Mouse (Mus musculus) gastrocnemius, postnatal 25 days (tissue): ENCODE results near the gene Phgdh. TPM values are rescaled to one million over a fixed set of nuclear protein-coding genes. Genes with fewer than 3 reads are reported as not detected.

Source experiments
- DNase-seq: peaks from one replicate; pipeline ENCODE4 v3.0.0; 2022
- long read RNA-seq, 2 experiments: library from polyadenylated mRNA; stranded (forward); transcript quantifications; one replicate each; pipeline ENCODE4 v2.0.0; 2021
- total RNA-seq, 2 experiments: library from RNA; stranded (reverse); gene quantifications; 1 replicate in 1 of 2; 2 replicates in 1 of 2; pipeline ENCODE4 v1.2.3; 2021

Gene Phgdh
- total RNA-seq = 1 to 10 TPM; 2.5 to 7.2 TPM
- long read RNA-seq, experiment 1, partial matches to known transcripts = 1 of 3 reads
- long read RNA-seq, experiment 1, other reads (novel, unspliced or antisense) = 0 of 3 reads
- long read RNA-seq, experiment 2, partial matches to known transcripts = 0 of 3 reads
- long read RNA-seq, experiment 2, other reads (novel, unspliced or antisense) = 0 of 3 reads

DNA sequence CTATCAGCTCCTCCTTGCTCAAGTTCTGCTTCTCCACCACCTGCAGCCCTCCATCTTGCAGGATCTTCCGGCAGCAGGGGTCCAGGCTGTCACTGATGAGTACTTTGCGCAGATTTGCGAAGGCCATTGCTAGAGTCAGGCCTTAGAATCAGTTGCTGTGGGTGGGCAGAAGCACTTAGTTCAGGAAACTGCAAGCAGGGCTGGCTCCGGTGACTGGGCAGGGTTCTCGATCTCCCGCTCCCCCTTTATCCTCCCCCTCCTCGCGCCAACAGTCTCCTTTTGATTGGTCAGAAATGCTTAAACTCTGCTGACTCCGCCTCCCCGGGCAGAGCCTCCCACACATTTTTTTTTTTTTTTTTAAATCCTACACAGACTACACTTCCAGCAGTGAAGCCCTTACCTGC is at the start of gene Phgdh:
Phgdh (minus strand) TSS at position 285 of the 404 bp plus-strand sequence.
- peak; percentile 72 for DNase-seq

GRCm38 (mm10) chr3:98389305-98389704 is 49.5 kb upstream of the Phgdh start:
- no peak for DNase-seq

- DNase-seq = no peak
Observed at GRCm38 (mm10) chr3:98387756-98388155, 48.0 kb upstream of the Phgdh start.

DNA sequence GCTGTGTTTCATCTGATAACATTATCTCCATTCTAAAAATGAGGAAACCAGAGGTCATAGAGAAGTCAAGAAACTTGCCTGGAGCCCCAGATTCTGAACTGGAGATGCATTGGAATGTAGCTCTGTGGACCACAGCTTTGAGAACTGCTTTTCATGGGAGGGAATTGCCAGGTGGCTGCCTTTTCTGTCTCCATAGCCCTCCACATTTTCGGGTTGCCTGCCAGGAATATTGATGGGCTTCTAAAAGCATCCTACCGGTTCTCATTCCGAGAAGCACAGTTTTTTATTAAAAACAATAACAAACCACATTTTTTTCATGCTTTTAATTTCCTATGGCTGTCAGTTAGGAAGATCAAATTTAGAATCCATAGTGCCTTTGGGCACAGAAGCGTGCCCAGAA is 47.3 kb upstream of the Phgdh start:
- no peak for DNase-seq

- DNase-seq = no peak
Observed at GRCm38 (mm10) chr3:98383024-98383790, 43.4 kb upstream of the Phgdh start.

DNA sequence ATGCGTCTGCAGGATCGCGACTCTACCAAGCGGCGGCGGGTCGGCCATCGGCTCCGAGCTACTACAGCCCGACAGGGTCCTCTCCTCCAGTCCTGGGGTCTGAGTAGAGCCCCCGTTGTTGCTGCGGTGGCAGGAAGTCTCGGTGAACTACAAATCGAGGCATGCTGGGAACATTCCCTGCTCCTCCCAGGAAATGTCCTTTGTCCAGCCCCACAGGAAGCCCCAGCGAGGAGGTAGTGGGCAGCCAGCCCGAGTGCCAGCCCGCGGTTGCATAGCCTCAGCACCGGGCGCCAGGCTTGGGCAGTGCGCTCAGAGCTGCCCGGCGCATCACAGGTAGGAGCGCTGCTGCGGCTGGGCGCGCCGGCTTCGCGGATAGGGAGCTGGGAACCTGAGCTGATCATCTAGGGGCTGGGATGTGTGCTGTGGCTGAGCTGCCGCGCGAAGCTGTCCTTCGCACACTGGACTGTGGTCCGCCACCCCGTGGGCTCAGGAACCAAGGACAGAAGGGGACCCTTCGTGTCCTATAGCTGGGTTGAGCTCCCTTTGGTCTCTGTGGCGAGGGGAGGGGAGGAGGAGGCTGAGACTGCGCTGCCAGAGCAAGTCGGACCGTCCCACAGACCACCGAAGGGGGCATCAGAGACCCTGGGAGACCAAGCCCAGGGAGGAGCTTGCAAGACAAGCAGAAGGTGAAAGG is 42.6 kb upstream of the Phgdh start, which contains the start of gene Zfp697:
Zfp697 (plus strand) TSS at position 216 of the 694 bp plus-strand sequence.
- DNase-seq = peak; percentile 63

GRCm38 (mm10) chr3:98381677-98382245 is 42.0 kb upstream of the Phgdh start:
- no peak for DNase-seq

GRCm38 (mm10) chr3:98379236-98379635 is 39.4 kb upstream of the Phgdh start:
- no peak for DNase-seq

DNA sequence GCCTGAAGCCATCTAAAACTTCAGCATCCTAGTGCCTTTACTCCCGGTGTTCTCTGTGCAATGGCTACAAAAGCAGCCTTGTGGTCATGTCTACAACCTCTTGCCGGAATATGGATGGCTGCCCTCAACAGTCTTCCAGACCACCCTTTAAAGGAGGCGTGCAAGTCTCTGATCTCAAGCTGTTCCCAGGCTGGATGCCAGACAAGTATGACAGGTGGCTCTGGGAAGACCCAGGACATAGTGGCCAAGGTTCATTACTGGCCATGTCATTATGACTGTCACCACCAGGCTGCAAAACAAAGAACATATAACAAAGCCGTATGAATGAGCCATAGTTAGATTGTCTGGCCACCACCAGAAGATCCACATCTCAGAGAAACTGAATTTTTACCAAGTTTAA is 38.5 kb upstream of the Phgdh start:
- DNase-seq = no peak

DNA sequence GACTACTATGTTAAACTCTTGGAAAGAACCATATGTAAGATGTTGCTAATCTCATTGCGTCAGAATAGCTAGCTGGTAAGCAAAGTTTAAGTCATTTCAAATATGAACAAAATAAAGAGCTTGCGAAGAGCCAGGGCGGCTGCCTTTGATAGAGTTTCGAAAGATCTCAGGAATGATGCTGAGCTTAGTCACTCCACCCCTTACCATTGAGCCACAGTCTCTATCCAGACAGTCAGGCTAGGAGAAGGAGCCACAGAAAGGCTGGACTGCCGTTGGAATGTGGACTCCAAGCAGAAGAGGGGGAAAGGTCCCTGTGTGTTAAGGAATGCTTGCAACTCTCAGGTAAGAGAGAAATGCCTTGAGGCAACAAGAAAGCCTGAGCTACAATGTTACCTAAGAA is 35.2 kb upstream of the Phgdh start:
- no peak for DNase-seq

DNA sequence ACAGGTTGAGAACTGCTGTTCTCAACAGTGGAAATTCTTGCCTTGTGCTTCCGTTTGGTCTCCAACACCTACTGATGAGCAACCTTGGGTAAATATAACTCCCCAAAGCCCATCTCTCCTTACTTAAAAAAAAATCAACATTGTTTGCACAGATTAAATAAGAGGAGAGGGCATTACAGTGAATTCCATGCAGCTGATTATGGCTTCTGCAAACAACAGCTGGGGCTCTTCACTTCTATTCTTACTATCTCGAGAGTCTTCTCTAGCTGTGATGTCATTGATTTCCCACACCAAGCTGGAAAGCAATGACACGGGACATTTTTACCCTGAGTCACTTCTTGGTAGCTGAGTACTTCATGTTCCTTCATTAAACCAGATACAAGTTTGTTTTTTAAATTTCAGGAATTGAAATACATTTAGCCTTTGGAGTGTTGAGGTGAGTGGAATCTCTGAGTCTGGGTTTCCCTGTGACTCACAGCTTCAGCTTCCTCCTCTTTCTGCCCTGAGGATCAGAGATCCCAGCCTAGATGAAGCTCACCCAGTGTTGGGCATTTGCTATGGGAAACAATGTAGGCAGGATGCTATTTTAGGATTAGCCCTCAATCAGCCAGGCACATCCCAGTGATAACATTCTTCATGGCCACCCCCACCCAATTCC is 34.4 kb upstream of the Phgdh start:
- DNase-seq = no peak

DNA sequence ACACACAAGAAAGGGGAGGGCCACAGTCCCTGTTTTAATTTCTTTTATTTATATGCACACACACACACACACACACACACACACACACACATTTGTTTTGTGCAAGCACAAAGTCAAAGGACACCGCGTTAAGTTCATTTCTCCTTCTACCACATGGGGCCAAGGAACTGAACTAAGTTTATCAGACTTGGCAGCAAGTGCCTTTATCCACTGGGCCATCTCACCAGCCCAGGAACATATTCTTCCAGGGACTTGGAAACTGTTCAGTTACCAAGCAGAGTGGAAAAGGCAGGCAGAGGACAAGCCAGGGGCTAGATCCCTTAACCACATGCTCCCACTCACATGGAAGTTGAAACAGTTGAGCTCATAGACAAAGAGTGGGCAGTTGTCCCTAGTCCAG is 29.0 kb upstream of the Phgdh start:
- DNase-seq = no peak

- no peak for DNase-seq
Observed at GRCm38 (mm10) chr3:98368283-98368682, 28.5 kb upstream of the Phgdh start.

DNA sequence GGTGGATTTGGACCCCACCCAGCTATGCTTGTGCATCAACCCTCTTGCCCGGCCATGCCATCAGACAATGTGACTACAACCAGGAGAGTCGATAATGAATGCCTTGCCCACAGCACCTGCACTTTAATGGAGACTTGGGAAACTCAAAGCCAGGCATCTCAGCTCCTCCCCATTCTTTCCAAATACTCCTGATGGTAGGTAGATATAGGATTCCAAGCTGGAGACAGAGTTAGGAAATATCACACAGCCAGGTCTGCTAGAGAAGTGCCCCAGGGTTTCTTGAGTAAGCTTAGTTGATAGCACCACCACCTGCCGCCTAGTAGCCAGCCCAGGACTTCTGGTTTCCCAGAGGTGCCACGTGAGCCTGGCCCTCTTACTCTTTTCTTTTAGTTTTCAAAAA is 27.0 kb upstream of the Phgdh start:
- no peak for DNase-seq

- no peak for DNase-seq
Observed at GRCm38 (mm10) chr3:98366086-98366485, 26.3 kb upstream of the Phgdh start.

DNA sequence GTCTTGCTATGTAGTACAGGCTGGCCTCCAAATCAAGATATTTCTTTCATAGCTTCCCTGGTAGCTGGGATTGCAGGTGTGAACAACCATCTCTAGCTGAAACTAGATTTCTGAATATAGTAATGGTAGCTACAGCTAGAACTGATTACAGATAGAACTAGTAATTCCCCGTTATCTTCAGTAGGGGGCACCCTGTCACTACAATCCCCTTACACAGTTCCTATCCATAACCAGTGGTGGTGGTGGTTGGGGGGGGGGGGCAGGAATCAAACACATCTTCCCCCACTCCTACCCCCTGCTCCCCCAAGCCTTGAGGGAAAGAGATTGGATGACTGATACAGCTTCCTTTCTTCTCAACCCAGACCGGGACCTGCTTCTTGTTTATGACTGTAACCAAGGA is 23.0 kb upstream of the Phgdh start:
- no peak for DNase-seq

DNA sequence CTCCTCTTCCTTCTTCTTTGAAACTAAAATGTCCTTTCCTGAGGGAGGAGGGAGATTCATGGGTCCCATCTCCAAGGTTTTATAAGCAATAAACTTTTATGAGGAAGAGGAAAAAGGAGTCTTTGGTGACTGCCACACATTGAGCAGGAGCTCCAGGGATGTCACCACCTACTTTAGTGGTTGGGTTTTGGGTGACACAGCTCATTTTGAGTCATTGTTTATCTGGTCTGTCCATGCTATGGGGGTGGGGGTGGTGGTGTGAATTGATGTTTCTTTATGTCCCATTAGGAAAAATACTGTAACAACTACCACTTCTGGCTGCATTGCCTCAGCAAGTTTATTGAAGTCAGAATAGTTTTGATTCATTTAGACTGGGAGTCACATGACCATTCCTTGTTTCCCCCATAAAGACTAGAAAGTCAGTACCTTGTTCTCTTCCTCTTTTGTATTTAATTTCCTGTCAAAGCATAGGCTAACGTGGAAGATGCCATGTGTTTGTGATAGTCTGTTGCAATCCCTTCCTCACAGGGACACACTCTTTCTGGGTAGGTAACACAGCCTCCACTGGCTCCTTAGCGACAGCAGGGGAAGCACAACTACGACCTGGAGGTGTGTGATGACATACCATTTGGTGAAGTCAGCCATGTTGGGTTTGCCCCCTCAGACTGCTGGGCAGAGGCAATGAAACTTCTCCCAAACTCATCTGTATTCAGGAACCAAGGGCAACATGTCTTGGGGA is 17.0 kb upstream of the Phgdh start:
- DNase-seq = no peak

- no peak for DNase-seq
Observed at GRCm38 (mm10) chr3:98356026-98356365, 16.2 kb upstream of the Phgdh start.

DNA sequence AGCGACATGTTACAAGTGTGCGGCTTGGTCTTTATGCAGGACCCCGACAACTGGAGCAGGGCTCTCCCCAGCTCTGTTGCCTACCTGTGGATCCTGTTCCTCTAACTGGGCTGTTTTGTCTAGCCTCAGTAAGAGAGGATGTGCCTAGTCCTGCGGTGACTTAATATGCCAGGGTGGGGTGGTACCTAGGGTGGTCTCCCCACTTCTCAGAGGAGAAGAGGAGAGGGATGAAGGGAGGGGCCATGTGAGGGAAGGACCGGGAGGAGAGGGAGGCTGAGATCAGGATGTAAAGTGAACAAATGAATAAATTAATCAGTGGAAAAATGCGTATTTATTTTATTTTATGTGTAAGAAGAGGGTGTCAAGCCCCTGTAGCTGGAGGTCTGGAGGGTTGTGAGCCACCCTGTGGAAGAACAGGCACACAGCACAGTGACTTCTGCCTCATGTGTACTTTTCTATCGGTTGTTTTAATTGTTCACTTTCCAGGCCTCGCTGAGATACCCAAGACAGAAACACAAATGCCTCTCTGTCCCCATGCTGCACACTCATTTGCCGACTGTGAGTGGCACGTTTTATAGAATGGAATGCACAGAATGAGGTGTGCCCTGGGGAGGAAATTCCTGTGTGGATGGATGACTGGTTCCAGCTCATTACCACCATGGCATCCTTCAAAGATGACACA is 15.7 kb upstream of the Phgdh start:
- DNase-seq = no peak

- no peak for DNase-seq
Observed at GRCm38 (mm10) chr3:98353892-98354291, 14.1 kb upstream of the Phgdh start.

DNA sequence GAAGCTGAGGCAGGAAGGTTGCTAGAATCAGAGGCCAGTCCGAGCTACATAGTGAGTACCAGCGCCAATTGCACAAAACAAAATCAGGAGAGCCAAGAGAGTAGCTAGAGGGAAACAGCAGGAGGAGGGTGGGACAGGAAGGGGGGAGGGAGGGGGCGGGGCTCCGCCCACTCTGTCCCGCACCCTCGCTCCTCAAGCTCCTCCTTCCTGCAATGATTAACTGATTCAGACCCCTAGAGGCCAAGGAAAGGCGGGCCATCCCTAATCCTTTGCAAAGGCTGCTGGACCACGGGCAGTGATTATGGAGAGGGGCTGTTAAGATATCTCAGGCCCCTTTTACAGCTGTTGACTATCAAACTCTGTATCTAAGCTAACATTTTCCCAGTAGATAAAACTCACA is 8.9 kb upstream of the Phgdh start:
- DNase-seq = no peak
